22 mouse cellular contexts compared by ENCODE assay signal in the genomic region with DNA sequence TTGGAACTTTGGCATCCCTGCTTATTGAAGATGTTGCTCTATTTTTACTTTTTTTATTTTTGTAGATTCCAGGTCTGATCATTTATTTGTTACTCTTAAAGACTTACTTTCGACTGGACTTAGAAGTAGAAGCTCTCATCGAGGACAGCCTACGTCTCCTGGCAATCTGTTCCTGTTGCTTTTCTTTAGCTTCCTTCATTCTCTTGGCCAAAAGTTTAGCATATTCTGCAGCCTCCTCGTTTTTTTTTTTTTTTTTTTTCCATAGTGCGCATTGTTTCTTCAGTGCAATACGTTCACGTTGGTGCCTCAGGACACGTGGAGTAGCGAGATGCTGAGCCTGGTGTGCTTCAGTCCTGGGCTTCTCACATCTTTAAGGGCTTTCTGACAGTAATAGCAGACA.
"Had no signal": no experiment of that assay in that cellular context is flagged by ENCODE, and none has a peak within 500 bp of the region (broad histone marks: within the 10 kb centered on the region; RNA-seq: fewer than 3 reads in every experiment).

No protein-coding gene starts in this region.

- ATAC-seq: hindbrain, embryonic 16.5 days; hindbrain, postnatal 0 days; inflammation-experienced regulatory T-cells, adult 6 months; intestine, embryonic 15.5 days; intestine, embryonic 16.5 days; intestine, postnatal 0 days had no signal

- DNase-seq: heart, postnatal 10 days; heart, postnatal 14 days; heart, postnatal 36 days; heart, postnatal 4 days; kidney, adult 11 months; kidney, adult 18-20 months; kidney, adult 2 months; kidney, adult 8-10 months; kidney, adult 9 months; kidney, postnatal 10 days; kidney, postnatal 14 days; kidney, postnatal 25 days; kidney, postnatal 36 days; kidney, postnatal 4 days; layer of hippocampus, adult 9-11 months; layer of hippocampus, postnatal 36 days had no signal
